Mouse (Mus musculus) T-helper 2 cell (primary cell): ENCODE data around the gene Atp8b2.

ENCODE experiments used
- in situ Hi-C: fragments of 300-600 bp; cut with MboI, MseI; formaldehyde crosslinking; loops from one replicate; pipeline ENCODE4 v1.15.1; 2025; ENCODE audit warnings: high pct_unique_total_duplicates

The Atp8b2 gene

GRCm38 (mm10) chr3:89963221-89963763 lies at the start of gene Atp8b2:
Gene Atp8b2, minus strand, starts transcription at chr3:89963508.
- in situ Hi-C loops, result no loop called here

DNA sequence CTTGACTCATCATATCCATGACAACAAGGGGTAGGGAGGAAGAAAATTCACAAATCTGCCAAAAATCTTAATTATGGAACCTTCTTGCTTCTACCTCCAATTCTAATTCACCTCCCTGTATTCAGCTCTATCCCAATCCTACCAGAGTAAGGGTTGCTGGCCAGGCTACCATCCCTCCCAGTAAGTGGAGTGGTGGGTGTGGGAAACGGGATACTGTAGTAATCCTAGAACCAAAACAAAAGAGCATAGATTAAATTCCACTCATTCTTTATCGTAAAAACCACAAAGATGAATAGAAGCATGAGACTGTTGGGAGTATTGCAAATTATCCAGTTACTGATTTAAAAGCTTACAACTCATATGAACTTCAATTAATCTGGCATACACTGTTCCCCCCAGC lies 47.0 kb upstream of the Atp8b2 start:
- in situ Hi-C loops, result loop anchor here (5.0 to 10.0 kb wide), 3 partner anchors 68 to 1705 kb away; no protein-coding TSS in a partner anchor

DNA sequence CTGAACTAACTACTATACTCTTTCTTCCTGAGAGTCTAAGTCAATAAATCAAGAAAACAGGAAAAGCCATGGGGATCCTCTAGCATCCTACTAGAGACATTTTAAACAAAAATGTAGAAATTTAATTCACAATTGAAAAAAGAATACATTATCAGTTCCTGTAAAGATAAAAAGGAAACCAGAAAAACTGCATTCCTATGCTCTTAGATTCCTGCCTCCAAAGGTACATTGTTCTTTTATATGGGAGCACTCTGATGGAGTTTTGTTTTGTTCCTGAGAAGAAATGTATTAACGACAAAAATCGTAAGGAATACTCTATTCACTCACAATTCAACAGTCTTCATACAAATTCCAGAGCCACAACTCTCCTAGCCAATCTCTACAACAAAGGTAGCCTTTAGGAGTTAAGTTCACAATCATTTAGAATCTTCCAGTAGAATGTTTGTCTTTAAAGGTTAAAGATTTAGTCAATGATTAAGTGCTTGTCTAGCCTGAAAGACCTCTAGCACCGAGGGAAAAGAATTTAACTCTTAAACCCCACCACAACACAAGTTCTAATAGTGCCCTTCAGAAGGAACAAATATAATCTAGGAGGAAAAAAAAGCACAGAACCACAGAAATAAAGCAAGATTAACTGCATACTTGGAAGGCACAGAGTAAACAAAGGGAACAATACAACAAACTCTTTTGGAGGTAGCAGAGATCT lies 40.9 kb upstream of the Atp8b2 start:
- in situ Hi-C loops, result no loop called here

DNA sequence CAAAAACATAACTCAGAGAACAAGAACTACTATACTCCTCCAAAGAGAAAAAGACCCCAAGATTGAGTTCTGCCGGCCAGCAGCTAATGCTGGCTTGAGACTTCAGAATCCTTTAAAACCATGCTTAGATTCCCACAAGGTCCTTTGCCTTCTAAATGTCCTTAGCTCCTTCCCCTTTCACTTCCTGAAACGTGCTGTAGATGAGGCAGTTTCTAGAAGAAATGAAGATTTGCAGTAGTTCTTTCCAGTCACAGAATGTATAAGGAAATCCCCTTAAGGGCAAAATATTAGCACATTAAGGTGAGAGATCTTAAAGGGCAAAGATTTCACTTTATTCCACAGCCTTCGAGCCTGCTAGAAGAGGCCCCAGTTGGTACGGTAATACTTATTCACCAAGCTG lies 36.5 kb upstream of the Atp8b2 start:
- in situ Hi-C loops, result loop anchor here (5.0 kb wide), 1 partner anchor 332 kb away; no protein-coding TSS in a partner anchor

DNA sequence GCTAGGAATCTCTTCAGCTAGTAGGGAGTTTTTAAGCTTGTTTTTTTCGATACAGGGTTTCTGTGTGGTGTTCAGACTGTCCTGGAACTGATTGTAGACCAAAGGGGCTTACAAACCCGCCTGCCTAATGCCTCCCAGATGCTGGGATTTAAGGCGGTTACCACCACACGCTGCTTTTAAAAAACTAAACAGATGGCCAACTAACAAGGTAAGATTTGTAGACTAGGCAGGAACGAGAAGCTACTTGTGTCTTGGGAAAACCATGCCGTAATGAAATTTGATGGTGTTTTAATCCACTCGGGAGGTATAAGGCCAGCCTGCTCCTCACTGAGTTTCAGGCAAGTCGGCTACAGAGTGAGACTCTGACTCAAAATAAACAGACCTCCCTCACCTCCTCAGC lies 35.8 kb upstream of the Atp8b2 start:
- in situ Hi-C loops, result loop anchor here (5.0 kb wide), 1 partner anchor 333 kb away; no protein-coding TSS in a partner anchor

GRCm38 (mm10) chr3:89998612-89999054 lies 35.3 kb upstream of the Atp8b2 start, which contains the start of gene Hax1:
Gene Hax1, minus strand, starts transcription at chr3:89998780.
- in situ Hi-C loops, result loop anchor here (5.0 kb wide), 1 partner anchor 334 kb away; no protein-coding TSS in a partner anchor

DNA sequence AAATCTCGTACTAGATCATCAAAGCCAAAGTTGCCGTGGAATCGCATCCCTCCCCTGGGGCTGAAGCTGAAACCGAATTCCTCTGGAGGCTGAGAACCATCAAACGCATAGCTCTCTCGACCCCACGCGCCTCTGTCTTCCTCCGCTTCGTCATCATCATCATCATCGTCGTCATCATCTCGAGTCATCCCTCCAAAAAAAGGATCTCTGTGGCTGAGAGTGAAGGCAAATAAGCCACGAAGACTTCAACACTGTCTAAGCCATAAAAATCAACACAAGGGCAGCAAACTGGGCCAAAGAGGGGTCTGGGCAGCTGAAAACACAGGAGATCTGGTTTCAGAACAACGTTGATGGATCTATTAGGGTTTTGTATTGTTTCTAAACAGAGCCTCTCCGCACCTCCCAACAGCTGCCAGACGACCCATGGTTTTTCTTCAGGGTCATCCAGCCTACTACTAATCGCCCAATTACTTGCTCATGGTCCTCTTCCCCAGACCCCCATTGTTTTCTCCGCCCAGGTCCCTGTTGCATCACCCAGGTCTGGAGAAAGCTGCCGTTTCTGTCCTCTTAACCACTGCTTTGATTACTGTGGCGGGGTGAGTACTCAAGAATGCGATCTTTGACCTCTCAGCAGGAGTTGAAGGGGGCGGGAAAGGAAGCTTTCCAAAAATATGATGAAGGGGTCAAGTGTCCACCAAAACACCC lies 34.6 kb upstream of the Atp8b2 start:
- in situ Hi-C loops, result loop anchor here (5.0 kb wide), 1 partner anchor 334 kb away; no protein-coding TSS in a partner anchor

DNA sequence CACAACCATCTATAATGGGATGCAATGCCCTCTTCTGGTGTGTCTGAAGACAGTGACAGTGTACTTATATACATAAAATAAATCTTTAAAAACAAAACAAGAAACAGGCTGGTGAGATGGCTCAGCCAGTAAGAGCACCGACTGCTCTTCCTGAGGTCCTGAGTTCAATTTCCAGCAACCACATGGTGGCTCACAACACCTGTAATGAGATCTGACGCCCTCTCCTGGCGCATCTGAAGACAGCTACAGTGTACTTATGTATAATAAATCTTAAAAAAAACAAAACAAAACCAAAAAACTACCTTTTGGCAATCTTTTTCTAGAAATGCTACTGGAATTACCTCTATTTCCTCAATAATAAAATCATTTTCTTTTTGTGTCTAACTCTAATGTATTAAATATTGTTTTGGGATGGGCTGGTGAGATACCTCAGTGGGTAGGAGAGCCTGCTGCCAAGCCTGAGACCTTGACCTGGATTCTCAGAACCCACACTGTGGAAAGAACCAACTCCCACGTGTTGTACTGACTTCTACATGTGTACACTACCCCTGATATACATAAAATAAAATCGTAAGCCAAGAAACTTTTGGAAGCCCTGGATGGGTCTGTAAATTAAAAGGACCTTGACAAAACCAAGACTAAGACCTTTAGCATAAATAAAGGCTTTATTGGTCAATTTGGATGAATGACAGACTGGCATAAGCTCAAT lies 31.7 kb upstream of the Atp8b2 start:
- in situ Hi-C loops, result loop anchor here (5.0 kb wide), 1 partner anchor 337 kb away; no protein-coding TSS in a partner anchor

GRCm38 (mm10) chr3:89987822-89988221 lies 24.5 kb upstream of the Atp8b2 start:
- in situ Hi-C loops, result no loop called here

DNA sequence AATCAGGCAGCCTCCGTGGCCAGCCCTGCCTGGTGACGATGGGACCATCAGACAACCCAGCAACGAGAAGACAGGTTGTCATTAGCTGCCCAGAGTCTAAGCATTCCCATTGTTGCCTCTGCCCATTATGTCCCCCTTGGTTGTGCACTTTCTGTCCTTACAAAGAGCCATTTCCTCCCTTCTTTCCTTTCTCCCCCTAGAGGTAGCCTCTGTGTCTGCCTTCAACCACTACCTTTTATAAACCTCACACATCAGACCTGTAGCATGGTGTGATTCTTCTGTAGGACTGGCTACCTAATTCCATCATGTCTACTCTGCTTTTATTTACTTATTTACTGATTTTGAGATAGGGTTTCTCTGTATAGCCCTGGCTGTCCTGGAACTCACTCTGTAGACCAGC lies 23.9 kb upstream of the Atp8b2 start:
- in situ Hi-C loops, result no loop called here

DNA sequence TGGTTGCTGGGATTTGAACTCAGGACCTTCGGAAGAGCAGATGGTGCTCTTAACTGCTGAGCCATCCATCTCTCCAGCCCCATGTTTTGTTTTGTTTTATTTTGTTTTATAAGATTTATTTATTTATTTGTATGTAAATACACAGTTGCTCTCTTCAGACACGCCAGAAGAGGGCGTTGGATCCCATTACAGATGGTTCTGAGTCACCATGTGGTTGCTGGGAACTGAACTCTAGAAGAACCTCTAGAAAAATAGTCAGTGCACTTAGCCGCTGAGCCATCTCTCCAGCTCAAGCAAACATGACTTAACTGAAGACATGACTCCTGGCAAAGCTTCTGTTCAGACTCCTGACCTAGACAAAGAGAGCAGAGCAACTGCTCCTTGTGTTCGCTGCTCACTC lies 19.1 kb upstream of the Atp8b2 start:
- in situ Hi-C loops, result no loop called here

- in situ Hi-C loops, result no loop called here
Measured at GRCm38 (mm10) chr3:89976859-89977258, 13.6 kb upstream of the Atp8b2 start.

- in situ Hi-C loops, result no loop called here
Measured at GRCm38 (mm10) chr3:89968509-89968908, 5.2 kb upstream of the Atp8b2 start.

- in situ Hi-C loops, result no loop called here
Measured at GRCm38 (mm10) chr3:89966946-89967345, 3.6 kb upstream of the Atp8b2 start.

- in situ Hi-C loops, result no loop called here
Measured at GRCm38 (mm10) chr3:89965972-89966371, 2.7 kb upstream of the Atp8b2 start.

DNA sequence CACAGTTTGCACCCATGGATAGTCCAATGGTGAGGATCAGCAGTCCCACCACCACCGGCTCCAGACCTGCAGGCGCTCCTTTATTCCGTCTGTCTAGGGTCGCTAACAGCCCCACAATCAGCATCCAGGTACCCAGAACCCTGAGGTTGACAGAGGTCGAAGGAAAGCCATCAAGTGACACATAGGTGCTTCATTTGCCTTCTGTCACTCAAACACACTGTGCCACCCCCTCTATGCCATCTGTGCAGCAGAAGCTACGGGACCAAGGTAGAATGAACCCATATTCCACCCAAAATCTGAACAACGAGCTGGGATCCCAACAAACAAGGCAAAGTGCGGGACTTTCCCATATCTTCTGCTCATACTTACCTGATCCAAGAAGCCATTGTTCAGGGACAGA lies 2.2 kb upstream of the Atp8b2 start:
- in situ Hi-C loops, result no loop called here

GRCm38 (mm10) chr3:89963926-89964739 lies 825 bp upstream of the Atp8b2 start:
- in situ Hi-C loops, result no loop called here

DNA sequence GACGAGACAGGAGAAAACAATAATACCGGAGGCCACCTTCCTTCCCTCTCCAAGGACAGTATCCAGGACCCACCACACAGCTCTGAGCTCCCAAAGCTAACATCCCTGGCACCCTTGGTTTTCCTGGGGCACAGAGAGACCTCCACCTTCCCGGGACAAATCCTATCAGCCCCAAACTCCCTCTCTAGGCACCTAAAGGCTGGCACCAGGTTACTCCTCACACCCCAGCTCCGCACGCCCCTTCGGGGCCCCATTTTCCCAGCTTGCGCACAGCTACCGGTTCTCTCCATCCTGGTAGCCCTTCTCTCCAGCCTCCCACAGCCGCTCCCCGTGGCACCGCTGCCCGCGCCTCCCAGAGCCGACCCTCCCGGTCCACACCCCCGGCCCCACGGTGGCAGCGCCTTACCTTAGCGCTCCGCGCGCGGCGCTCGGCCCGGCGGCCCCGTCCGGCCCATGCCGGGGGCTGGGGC lies 522 bp downstream of the Atp8b2 start:
- in situ Hi-C loops, result no loop called here

DNA sequence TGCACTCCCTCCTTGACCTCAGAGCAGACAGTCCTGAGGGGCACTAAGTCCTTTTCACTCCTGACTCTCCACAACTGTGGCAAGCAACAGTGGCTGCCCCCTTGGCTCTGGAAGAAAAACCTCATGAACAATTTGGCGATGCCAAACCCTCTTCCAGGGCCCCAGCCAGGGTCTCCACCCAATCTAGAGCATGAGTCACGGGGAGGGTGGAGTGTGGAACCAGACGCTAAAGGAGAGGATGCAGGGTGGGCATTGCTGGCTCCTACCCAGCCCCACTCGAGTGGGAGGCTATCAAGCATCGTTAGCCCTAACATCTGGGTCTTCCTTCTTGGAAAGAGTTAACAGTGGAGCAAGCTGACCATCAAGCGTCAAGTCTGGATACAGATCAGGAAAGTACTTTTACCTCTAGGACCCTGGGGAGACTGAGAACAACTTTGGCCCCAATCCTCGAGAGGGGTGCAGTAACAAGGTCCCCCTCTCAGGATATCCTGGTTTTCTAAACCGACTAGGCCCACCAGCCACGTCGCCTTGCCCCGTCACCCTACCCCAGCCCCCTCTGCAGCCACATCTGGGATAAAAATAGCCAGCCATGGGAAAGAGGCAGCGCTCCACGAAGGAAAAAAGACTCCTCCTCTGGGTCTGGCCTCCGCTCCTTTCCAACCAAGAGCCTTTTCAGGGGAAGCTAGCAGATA lies 1.1 kb downstream of the Atp8b2 start:
- in situ Hi-C loops, result no loop called here

- in situ Hi-C loops, result no loop called here
Measured at GRCm38 (mm10) chr3:89961436-89961835, 1.9 kb downstream of the Atp8b2 start.
